Mouse (Mus musculus): ENCODE measurements around the gene Ppa1. TPM values are rescaled to one million over a fixed set of nuclear protein-coding genes. Genes with fewer than 3 reads are reported as not detected.

The Ppa1 gene
- polyA plus RNA-seq, 1 experiment from 2014 or later = 194 TPM

- H3K4me1 ChIP-seq = no peaks in the 10 kb centered on the region
- H3K4me3 ChIP-seq = no peak overlapping the region
- H3K9me3 ChIP-seq = no peaks in the 10 kb centered on the region
- H3K36me3 ChIP-seq = peaks cover 90% of the 10 kb centered on the region
- no peak for ATAC-seq (ENCODE audit: insufficient number of reproducible peaks, insufficient read depth, low FRiP score, low TSS enrichment, low read depth)
- H3K9ac ChIP-seq = no peak overlapping the region
- H3K27me3 ChIP-seq = no peaks in the 10 kb centered on the region
- no peak overlapping the region for H3K27ac ChIP-seq
- H3K4me2 ChIP-seq = no peak overlapping the region
Measured at GRCm38 (mm10) chr10:61669896-61670295, 21.5 kb downstream of the Ppa1 start.

GRCm38 (mm10) chr10:61670758-61671157 lies 22.4 kb downstream of the Ppa1 start:
- no peak overlapping the region for H3K4me2 ChIP-seq
- H3K36me3 ChIP-seq = peaks cover 89% of the 10 kb centered on the region
- H3K27me3 ChIP-seq = no peaks in the 10 kb centered on the region
- no peak overlapping the region for H3K27ac ChIP-seq
- H3K9me3 ChIP-seq = no peaks in the 10 kb centered on the region
- 94% methylated on average over 3 of the region's 3 CpGs for WGBS
- H3K9ac ChIP-seq = no peak overlapping the region
- H3K4me1 ChIP-seq = no peaks in the 10 kb centered on the region
- H3K4me3 ChIP-seq = no peak overlapping the region
- ATAC-seq (ENCODE audit: insufficient number of reproducible peaks, insufficient read depth, low FRiP score, low TSS enrichment, low read depth) = no peak

- H3K4me2 ChIP-seq = no peak overlapping the region
- H3K36me3 ChIP-seq = peaks cover 42% of the 10 kb centered on the region
- H3K4me1 ChIP-seq = peaks cover 6% of the 10 kb centered on the region; the same call in 1 of the 2 replicates
- H3K9ac ChIP-seq = no peak overlapping the region
- H3K4me3 ChIP-seq = no peak overlapping the region
- ATAC-seq (ENCODE audit: insufficient number of reproducible peaks, insufficient read depth, low FRiP score, low TSS enrichment, low read depth) = no peak
- no peak overlapping the region for H3K27ac ChIP-seq
- H3K27me3 ChIP-seq = no peaks in the 10 kb centered on the region
- no peaks in the 10 kb centered on the region for H3K9me3 ChIP-seq
- WGBS = 86% methylated on average over 3 of the region's 3 CpGs
Measured at GRCm38 (mm10) chr10:61675935-61676334, 27.6 kb downstream of the Ppa1 start.

- Histone ChIP-seq H3K4me2 (peak overlapping the region; percentile 91), H3K27ac (peak overlapping the region; percentile 91), H3K9ac (peak overlapping the region; percentile 97), H3K9me3 (no peaks in the 10 kb centered on the region), H3K27me3 (no peaks in the 10 kb centered on the region), H3K4me1 (peaks cover 24% of the 10 kb centered on the region), H3K4me3 (peak overlapping the region; percentile 94), H3K36me3 (peaks cover 15% of the 10 kb centered on the region)
- 37% methylated on average over 9 of the region's 9 CpGs for WGBS
- ATAC-seq (ENCODE audit: insufficient number of reproducible peaks, insufficient read depth, low FRiP score, low TSS enrichment, low read depth) = no peak
Measured at GRCm38 (mm10) chr10:61679545-61679944, 31.2 kb downstream of the Ppa1 start.

- peak within 1 kb of the TSS; percentile 91 for H3K27ac ChIP-seq
- no peaks in the 10 kb centered on the region for H3K9me3 ChIP-seq
- WGBS = under 1% methylated on average over 83 of the region's 84 CpGs
Measured at GRCm38 (mm10) chr10:61680015-61680913, 31.9 kb downstream of the Ppa1 start, which contains the start of gene Sar1a. Sar1a (plus strand) TSS chr10:61680299.

GRCm38 (mm10) chr10:61689405-61689804 lies 41.1 kb downstream of the Ppa1 start:
- Histone ChIP-seq H3K36me3 (peaks cover 93% of the 10 kb centered on the region), H3K9me3 (no peaks in the 10 kb centered on the region), H3K9ac (no peak overlapping the region), H3K4me2 (no peak overlapping the region), H3K27me3 (no peaks in the 10 kb centered on the region), H3K4me3 (no peak overlapping the region), H3K4me1 (no peaks in the 10 kb centered on the region), H3K27ac (no peak overlapping the region)
- 90% methylated on average over 8 of the region's 8 CpGs for WGBS
- no peak for ATAC-seq (ENCODE audit: insufficient number of reproducible peaks, insufficient read depth, low FRiP score, low TSS enrichment, low read depth)

More at GRCm38 (mm10) chr10:61680015-61680913, 31.9 kb downstream of the Ppa1 start, which contains the start of gene Sar1a:
- Histone ChIP-seq H3K4me2 (peak within 1 kb of the TSS; percentile 91), H3K27me3 (no peaks in the 10 kb centered on the region), H3K4me3 (peak within 1 kb of the TSS; percentile 94), H3K4me1 (peaks cover 24% of the 10 kb centered on the region), H3K36me3 (peaks cover 15% of the 10 kb centered on the region), H3K9ac (peak within 1 kb of the TSS; percentile 97)
- peak; percentile 99 for ATAC-seq (ENCODE audit: insufficient number of reproducible peaks, insufficient read depth, low FRiP score, low TSS enrichment, low read depth)

- WGBS = 69% methylated on average over 4 of the region's 4 CpGs
- H3K36me3 ChIP-seq = peaks cover 65% of the 10 kb centered on the region
Measured at GRCm38 (mm10) chr10:61693563-61693962, 45.2 kb downstream of the Ppa1 start.

GRCm38 (mm10) chr10:61694870-61695670 lies 46.7 kb downstream of the Ppa1 start, which contains the start of gene Tysnd1:
Tysnd1 (plus strand) TSS chr10:61695514.
- H3K27me3 ChIP-seq = no peaks in the 10 kb centered on the region
- H3K9me3 ChIP-seq = no peaks in the 10 kb centered on the region
- 1% methylated on average over 42 of the region's 42 CpGs for WGBS
- H3K9ac ChIP-seq = peak within 1 kb of the TSS; percentile 91
- peak within 1 kb of the TSS; percentile 100 for H3K4me2 ChIP-seq
- H3K4me1 ChIP-seq = peaks cover 18% of the 10 kb centered on the region
- ATAC-seq (ENCODE audit: insufficient number of reproducible peaks, insufficient read depth, low FRiP score, low TSS enrichment, low read depth) = peak; percentile 92
- H3K36me3 ChIP-seq = peaks cover 64% of the 10 kb centered on the region
- peak within 1 kb of the TSS; percentile 51; the same call in 1 of the 2 replicates for H3K27ac ChIP-seq
- H3K4me3 ChIP-seq = peak within 1 kb of the TSS; percentile 99

More at GRCm38 (mm10) chr10:61693563-61693962, 45.2 kb downstream of the Ppa1 start:
- no peaks in the 10 kb centered on the region for H3K27me3 ChIP-seq
- no peak overlapping the region for H3K27ac ChIP-seq
- H3K4me2 ChIP-seq = no peak overlapping the region
- H3K4me3 ChIP-seq = no peak overlapping the region
- H3K4me1 ChIP-seq = peaks cover 18% of the 10 kb centered on the region
- no peak for ATAC-seq (ENCODE audit: insufficient number of reproducible peaks, insufficient read depth, low FRiP score, low TSS enrichment, low read depth)
- H3K9me3 ChIP-seq = no peaks in the 10 kb centered on the region
- no peak overlapping the region for H3K9ac ChIP-seq

GRCm38 (mm10) chr10:61695703-61696559 lies 47.6 kb downstream of the Ppa1 start:
- ATAC-seq (ENCODE audit: insufficient number of reproducible peaks, insufficient read depth, low FRiP score, low TSS enrichment, low read depth) = no peak
- Histone ChIP-seq H3K27me3 (no peaks in the 10 kb centered on the region), H3K4me1 (peaks cover 18% of the 10 kb centered on the region), H3K9ac (peak overlapping the region; percentile 91), H3K27ac (peak overlapping the region; percentile 51; the same call in 1 of the 2 replicates), H3K9me3 (no peaks in the 10 kb centered on the region), H3K36me3 (peaks cover 58% of the 10 kb centered on the region), H3K4me2 (peak overlapping the region; percentile 100), H3K4me3 (peak overlapping the region; percentile 99)
- under 1% methylated on average over 108 of the region's 111 CpGs for WGBS

- Histone ChIP-seq H3K4me1 (peaks cover 18% of the 10 kb centered on the region), H3K4me2 (peak overlapping the region; percentile 100), H3K36me3 (peaks cover 57% of the 10 kb centered on the region), H3K9ac (peak overlapping the region; percentile 91), H3K27me3 (no peaks in the 10 kb centered on the region), H3K9me3 (no peaks in the 10 kb centered on the region), H3K27ac (no peak overlapping the region), H3K4me3 (peak overlapping the region; percentile 99)
- 8% methylated on average over 19 of the region's 19 CpGs for WGBS
- ATAC-seq (ENCODE audit: insufficient number of reproducible peaks, insufficient read depth, low FRiP score, low TSS enrichment, low read depth) = no peak
Measured at GRCm38 (mm10) chr10:61696560-61696823, 48.1 kb downstream of the Ppa1 start.

GRCm38 (mm10) chr10:61697028-61697427 lies 48.7 kb downstream of the Ppa1 start:
- peak overlapping the region; percentile 91 for H3K9ac ChIP-seq
- WGBS = 88% methylated on average over 2 of the region's 2 CpGs
- H3K9me3 ChIP-seq = no peaks in the 10 kb centered on the region
- ATAC-seq (ENCODE audit: insufficient number of reproducible peaks, insufficient read depth, low FRiP score, low TSS enrichment, low read depth) = no peak
- no peak overlapping the region for H3K27ac ChIP-seq
- peaks cover 57% of the 10 kb centered on the region for H3K36me3 ChIP-seq
- H3K4me1 ChIP-seq = peaks cover 18% of the 10 kb centered on the region
- peak overlapping the region; percentile 100 for H3K4me2 ChIP-seq
- peak overlapping the region; percentile 99 for H3K4me3 ChIP-seq
- H3K27me3 ChIP-seq = no peaks in the 10 kb centered on the region
